Mouse (Mus musculus) lung, postnatal 0 days (tissue): ENCODE results near the gene Mical3.

Experiments
- CTCF ChIP-seq: IDR thresholded peaks from 2 replicates; pipeline ENCODE4 v1.5.1; 2016; ENCODE audit warnings: antibody characterized with exemption, mild to moderate bottlenecking
- EP300 ChIP-seq: IDR thresholded peaks from 2 replicates; pipeline ENCODE4 v1.6.1; 2016; ENCODE audit warnings: antibody characterized with exemption, mild to moderate bottlenecking, control low read depth

- TF ChIP-seq CTCF (no peak), EP300 (no peak)
These were observed 201.4 kb downstream of the Mical3 start for GRCm38 (mm10) chr6:120929421-120929820.
